Mouse (Mus musculus) ES-E14 (cell line): ENCODE measurements around the gene Fth1. TPM values are rescaled to one million over a fixed set of nuclear protein-coding genes. Genes with fewer than 3 reads are reported as not detected.

Source experiments
- DNase-seq: peaks from one replicate; pipeline ENCODE4 v3.0.0-alpha.2; 2013; ENCODE audit warnings: low read depth, low spot score
- H3K27ac ChIP-seq: 2 replicates; pipeline ENCODE4 v1.5.1; 2012; ENCODE audit warnings: low read depth, mild to moderate bottlenecking, low read length, moderate library complexity, mixed read lengths; ENCODE audit not compliant: poor library complexity, insufficient read depth, severe bottlenecking
- H3K36me3 ChIP-seq: 2 replicates; pipeline ENCODE4 v1.6.1; 2012; ENCODE audit warnings: mild to moderate bottlenecking, low read length, moderate library complexity, mixed read lengths; ENCODE audit not compliant: control insufficient read depth, poor library complexity, insufficient read depth, severe bottlenecking
- H3K4me1 ChIP-seq, 2 experiments: fragments of 150-350 bp in 1 of 2; sonication (generic) in 1 of 2; 2 replicates each; pipeline ENCODE4 v1.6.1; 2012; ENCODE audit warnings: low read length in 2 of 2, mild to moderate bottlenecking in 1 of 2, mixed read lengths in 1 of 2; ENCODE audit not compliant: control insufficient read depth in 2 of 2, insufficient read depth in 2 of 2, poor library complexity in 1 of 2
- H3K4me3 ChIP-seq, 2 experiments: fragments of 150-350 bp in 1 of 2; sonication (generic) in 1 of 2; 2 replicates each; pipeline ENCODE4 v1.5.1; 2012; ENCODE audit warnings: low read length in 2 of 2, low read depth in 1 of 2, mild to moderate bottlenecking in 1 of 2, mixed read lengths in 1 of 2; ENCODE audit not compliant: insufficient read depth in 1 of 2, poor library complexity in 1 of 2, severe bottlenecking in 1 of 2
- H3K9ac ChIP-seq: 2 replicates; pipeline ENCODE4 v1.6.1; 2012; ENCODE audit warnings: low read depth, mild to moderate bottlenecking, low read length, mixed read lengths; ENCODE audit not compliant: poor library complexity, insufficient read depth, severe bottlenecking
- H3K9me3 ChIP-seq: fragments of 150-350 bp; sonication (generic); 2 replicates; pipeline ENCODE4 v1.6.1; 2012; ENCODE audit warnings: low read depth, mild to moderate bottlenecking, low read length; ENCODE audit not compliant: control insufficient read depth, insufficient read depth
- CHD2 ChIP-seq: IDR thresholded peaks from 2 replicates; pipeline ENCODE4 v1.6.1; 2014; ENCODE audit warnings: mild to moderate bottlenecking, low read depth, low read length, inconsistent platforms
- HCFC1 ChIP-seq: IDR thresholded peaks from 2 replicates; pipeline ENCODE4 v1.6.1; 2012; ENCODE audit warnings: low read length, inconsistent platforms, borderline replicate concordance; ENCODE audit not compliant: insufficient read depth
- MAFK ChIP-seq: IDR thresholded peaks from 2 replicates; pipeline ENCODE4 v1.6.1; 2014; ENCODE audit warnings: mild to moderate bottlenecking, low read depth, low read length, inconsistent platforms; ENCODE audit not compliant: insufficient read depth
- ZC3H11A ChIP-seq: IDR thresholded peaks from 2 replicates; pipeline ENCODE4 v1.6.1; 2012; ENCODE audit warnings: low read depth, mild to moderate bottlenecking, inconsistent platforms, low read length, borderline replicate concordance
- ZNF384 ChIP-seq: IDR thresholded peaks from 2 replicates; pipeline ENCODE4 v1.6.1; 2012; ENCODE audit warnings: low read depth, low read length, inconsistent platforms
- in situ Hi-C, 2 experiments: fragments of 600-800 bp; cut with MboI; formaldehyde crosslinking; loops; one replicate each; pipeline ENCODE4 v1.15.1; 2025; ENCODE audit warnings: low sequenced_read_pairs in 2 of 2, inconsistent platforms in 1 of 2; ENCODE audit not compliant: unreplicated experiment in 2 of 2
- total RNA-seq: library from RNA; depleted of rRNA; stranded (reverse); fragments of 300-350 nt; gene quantifications from 2 replicates; pipeline ENCODE4 v1.2.3, GENCODE M21; 2012

Gene Fth1
- total RNA-seq, 1 experiment, result 478 TPM

- in situ Hi-C loops, result no loop called here
- peaks cover 16% of the 10 kb centered on the region for H3K36me3 ChIP-seq
- peaks cover 0 to 4% of the 10 kb centered on the region in 2 experiments; a peak in 1 of 4 replicates for H3K4me1 ChIP-seq
- no peak for TF ChIP-seq CHD2
- TF ChIP-seq ZNF384, result no peak
- no peak for TF ChIP-seq ZC3H11A
- no peak for TF ChIP-seq HCFC1
- no peak for TF ChIP-seq MAFK
- no peak overlapping the region for H3K4me3 ChIP-seq
- H3K27ac ChIP-seq, result no peak overlapping the region
- H3K9me3 ChIP-seq, result no peaks in the 10 kb centered on the region
- no peak for DNase-seq
- H3K9ac ChIP-seq, result no peak overlapping the region
Observed at GRCm38 (mm10) chr19:9987192-9987591, 6.8 kb downstream of the Fth1 start.

DNA sequence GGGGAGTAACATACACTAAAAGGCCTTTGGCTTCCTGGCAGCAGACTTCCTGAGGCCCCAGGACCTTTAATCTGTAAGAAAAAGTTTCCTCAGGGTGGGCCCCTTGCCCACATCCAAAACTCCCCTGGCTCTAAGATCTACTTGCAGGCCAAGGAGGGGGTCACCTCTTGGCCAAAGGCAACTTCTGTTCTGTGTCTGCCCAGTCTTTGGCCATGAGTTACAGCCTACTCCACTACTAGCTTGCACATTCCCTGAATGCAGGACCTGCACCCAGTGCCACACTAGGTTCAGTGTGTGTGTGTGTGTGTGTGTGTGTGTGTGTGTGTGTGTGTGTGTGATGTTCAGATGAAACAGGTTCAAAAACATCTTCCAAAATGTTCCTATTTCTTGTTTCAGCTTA, 7.2 kb downstream of the Fth1 start:
- no peak for DNase-seq
- Histone ChIP-seq H3K4me3 (no peak overlapping the region), H3K36me3 (peaks cover 16% of the 10 kb centered on the region), H3K27ac (no peak overlapping the region), H3K4me1 (peaks cover 0 to 6% of the 10 kb centered on the region in 2 experiments; a peak in 1 of 4 replicates), H3K9ac (no peak overlapping the region), H3K9me3 (no peaks in the 10 kb centered on the region)
- in situ Hi-C loops, result no loop called here
- TF ChIP-seq CHD2 (no peak), MAFK (no peak), HCFC1 (no peak), ZC3H11A (no peak), ZNF384 (no peak)

- H3K4me3 ChIP-seq, result no peak overlapping the region
- H3K9ac ChIP-seq, result no peak overlapping the region
- peaks cover 11% of the 10 kb centered on the region for H3K36me3 ChIP-seq
- in situ Hi-C loops, result no loop called here
- no peaks in the 10 kb centered on the region for H3K9me3 ChIP-seq
- H3K4me1 ChIP-seq, result peaks cover 2 to 5% of the 10 kb centered on the region in 2 experiments; a peak in 1 of 4 replicates
- no peak overlapping the region for H3K27ac ChIP-seq
- DNase-seq, result no peak
- TF ChIP-seq ZC3H11A (no peak), MAFK (no peak), ZNF384 (no peak), HCFC1 (no peak), CHD2 (no peak)
Observed at GRCm38 (mm10) chr19:9989171-9989883, 8.9 kb downstream of the Fth1 start.

DNA sequence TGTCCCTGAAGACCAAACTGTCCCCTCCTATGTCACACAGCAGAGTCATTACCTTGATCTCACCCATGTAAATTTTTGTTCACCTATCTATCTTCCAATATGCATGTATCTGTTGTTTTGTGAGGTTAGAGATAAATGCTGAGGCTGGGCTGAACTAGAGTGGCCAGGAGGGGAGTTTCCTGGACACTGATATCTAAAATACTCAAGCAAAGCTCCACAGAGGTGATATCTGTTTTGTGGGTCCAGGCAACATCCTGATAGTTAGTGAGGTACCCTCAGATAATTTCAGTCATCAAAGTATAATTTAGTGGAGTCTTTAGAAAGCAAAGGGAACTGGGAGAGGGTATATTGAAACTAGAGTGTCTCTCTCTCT, 9.5 kb downstream of the Fth1 start:
- in situ Hi-C loops, result loop anchor here in 1 of 2 experiments (5.0 kb wide), 1 partner anchor 73 kb away; no protein-coding TSS in a partner anchor
- Histone ChIP-seq H3K9ac (no peak overlapping the region), H3K4me1 (peaks cover 2 to 3% of the 10 kb centered on the region in 2 experiments; a peak in 1 of 4 replicates), H3K4me3 (no peak overlapping the region), H3K36me3 (peaks cover 5% of the 10 kb centered on the region), H3K27ac (no peak overlapping the region), H3K9me3 (no peaks in the 10 kb centered on the region)
- DNase-seq, result no peak
- TF ChIP-seq CHD2 (no peak), ZNF384 (no peak), HCFC1 (no peak)

DNA sequence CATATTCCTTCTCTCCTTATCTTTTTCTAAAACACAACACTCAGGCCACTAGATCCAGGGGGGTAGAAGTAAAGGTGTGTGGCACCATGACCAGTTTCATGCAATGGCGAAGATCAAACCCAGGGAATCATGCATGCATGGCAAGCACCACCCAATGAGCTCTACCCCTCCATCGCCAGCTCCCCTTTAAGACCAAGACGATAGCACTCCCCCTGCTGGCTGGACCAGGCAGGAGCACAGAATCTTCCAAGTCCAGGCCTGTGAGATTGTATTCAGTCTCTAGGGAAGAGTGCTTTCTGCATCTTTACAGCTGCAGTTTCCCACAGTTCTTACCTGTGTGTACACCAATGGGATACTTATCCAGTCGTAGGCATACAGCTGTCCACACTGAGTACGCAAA, 10.9 kb downstream of the Fth1 start:
- TF ChIP-seq ZC3H11A (0 out of 2 replicates have a peak, but pooled peaks have one; percentile 34), ZNF384 (no peak)
- H3K9me3 ChIP-seq, result no peaks in the 10 kb centered on the region
- in situ Hi-C loops, result loop anchor here in 1 of 2 experiments (5.0 kb wide), 1 partner anchor 74 kb away; no protein-coding TSS in a partner anchor
- no peak overlapping the region for H3K4me3 ChIP-seq
- H3K4me1 ChIP-seq, result peaks cover 2 to 3% of the 10 kb centered on the region in 2 experiments; a peak in 1 of 4 replicates
- peak; percentile 69 for DNase-seq
- no peak overlapping the region for H3K9ac ChIP-seq
- H3K36me3 ChIP-seq, result no peaks in the 10 kb centered on the region
- no peak overlapping the region for H3K27ac ChIP-seq
